Mouse (Mus musculus): Measurements from ENCODE around the gene Dbi.

Gene Dbi

DNA sequence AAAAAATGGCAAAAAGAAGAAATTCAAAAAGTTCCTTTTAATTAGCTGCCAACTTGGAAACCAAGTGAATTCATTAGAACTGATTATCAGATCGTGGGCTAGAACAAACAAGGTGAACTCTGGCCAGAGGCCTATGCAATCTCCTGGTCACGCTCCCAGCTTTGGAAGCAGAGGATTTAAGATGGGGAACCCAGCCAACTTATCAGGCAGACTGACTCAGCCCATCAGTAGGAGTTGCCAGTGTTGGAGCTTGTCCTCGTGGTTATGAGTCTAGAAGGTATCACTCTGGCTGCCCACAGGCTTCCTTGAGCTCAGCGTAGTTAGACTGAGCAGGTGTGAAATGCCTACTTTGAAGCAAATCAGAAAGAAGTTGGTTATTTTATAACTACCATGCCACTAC is 4.0 kb upstream of the Dbi start:
- in situ Hi-C loops (cut with MboI; ENCODE audit: low pct_unique_long_range_greater_than_20kb in 1 of 2, low sequenced_read_pairs in 2 of 2, unreplicated experiment in 1 of 2): no loop called here

DNA sequence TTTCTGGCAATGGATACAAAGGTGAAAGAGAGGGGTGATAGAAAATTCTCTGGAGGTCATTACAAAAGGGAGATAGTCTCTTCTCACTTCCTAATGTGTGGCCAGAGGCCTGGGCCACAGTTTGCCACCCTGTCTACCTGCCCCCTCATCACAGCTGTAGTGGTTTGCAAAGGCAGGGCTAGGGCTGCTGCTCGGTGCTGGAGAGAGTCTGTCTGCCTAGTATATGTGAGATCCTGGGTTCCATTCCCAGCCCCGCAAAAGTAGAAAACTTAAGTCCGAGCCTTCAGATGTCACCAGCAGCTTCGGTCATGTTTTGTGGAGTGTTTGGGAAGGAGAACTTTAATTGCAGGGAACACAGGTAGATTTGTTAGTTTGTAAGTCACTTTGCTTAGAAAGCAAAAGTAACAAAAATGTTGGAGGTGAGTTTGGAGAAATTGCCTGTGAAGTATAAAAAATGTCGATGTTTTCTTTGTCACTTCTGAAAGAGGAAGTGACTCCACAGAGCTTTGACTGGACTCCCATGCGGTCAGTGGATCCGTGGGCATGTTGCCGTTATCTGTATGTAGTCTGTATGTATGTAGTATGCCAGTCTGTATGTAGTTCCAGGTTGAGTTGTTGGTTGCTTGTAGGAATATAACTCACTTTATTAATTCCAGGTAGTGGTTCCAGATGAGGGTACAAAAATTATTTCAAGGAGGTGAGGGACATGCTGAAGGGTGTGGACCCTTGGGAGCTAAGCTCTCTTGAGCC is 1.9 kb upstream of the Dbi start:
- in situ Hi-C loops (cut with MboI; ENCODE audit: low pct_unique_long_range_greater_than_20kb in 1 of 2, low sequenced_read_pairs in 2 of 2, unreplicated experiment in 1 of 2): no loop called here

DNA sequence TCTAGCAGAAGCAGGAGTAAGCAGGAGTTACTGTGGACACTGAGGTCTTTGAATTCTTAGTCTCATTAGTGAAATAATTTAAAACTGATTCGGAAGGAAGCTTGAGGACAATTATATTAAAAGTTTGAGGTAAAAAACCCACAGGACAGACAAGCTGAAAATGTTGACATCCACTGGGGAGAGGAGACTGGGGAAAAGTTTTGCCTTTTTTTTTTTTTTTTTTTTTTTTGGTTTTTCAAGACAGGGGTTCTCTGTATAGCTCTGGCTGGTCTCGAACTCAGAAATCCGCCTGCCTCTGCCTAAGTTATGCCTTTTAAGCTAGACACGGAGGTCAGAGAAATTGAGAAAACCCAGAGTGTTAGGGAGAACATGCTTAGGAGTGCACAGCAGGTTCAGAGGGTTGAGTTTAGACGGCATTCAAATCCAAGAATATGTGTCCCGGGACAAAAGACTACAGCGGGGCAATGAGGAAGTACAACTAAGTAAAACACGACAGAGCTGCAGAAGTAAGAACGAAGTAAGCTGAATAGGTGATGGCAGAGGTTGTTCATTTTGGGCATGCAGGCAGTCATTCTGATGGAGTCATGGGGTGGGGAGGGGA is 1.2 kb upstream of the Dbi start:
- in situ Hi-C loops (cut with MboI; ENCODE audit: low pct_unique_long_range_greater_than_20kb in 1 of 2, low sequenced_read_pairs in 2 of 2, unreplicated experiment in 1 of 2): no loop called here

DNA sequence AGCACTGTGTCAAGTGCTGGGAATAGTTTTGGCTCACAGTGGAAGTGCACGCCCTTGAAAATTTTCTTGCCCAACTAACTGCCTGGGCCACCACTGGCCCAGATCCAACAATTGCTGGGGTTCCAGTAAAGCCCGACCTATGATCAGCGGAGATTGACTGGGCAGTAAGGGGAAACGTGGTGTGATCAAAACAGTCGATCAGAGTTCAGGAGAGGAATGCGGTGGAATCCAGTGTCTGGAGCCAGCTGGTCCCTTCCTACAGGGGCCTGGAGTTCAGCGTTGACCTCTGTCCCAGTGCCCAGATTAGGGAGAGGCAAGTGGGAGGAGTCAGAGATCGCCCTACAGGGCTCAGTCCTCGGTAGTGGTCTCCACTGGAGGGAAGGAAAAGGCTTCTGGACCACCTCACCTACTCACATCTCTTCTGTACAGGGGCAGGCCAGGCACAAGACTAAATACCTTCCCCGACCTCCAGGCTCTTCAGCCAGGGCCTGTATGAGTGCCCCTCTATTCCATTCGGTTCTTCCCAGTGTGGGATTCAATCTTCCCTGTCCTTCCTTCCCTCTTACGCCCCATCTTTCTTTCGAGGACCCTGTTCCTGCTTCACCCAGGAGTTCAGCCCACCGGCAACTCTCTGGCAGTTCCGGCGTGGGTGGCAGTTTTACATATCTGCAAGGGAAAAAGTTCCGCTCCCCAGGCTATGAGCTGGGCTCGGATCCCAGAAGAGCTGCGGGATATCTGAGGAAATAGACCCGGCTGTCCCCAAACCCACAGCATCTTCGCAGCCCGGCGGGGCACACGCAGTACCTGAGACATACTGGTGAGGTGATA is 523 bp downstream of the Dbi start:
- in situ Hi-C loops (cut with MboI; ENCODE audit: low pct_unique_long_range_greater_than_20kb in 1 of 2, low sequenced_read_pairs in 2 of 2, unreplicated experiment in 1 of 2): no loop called here

DNA sequence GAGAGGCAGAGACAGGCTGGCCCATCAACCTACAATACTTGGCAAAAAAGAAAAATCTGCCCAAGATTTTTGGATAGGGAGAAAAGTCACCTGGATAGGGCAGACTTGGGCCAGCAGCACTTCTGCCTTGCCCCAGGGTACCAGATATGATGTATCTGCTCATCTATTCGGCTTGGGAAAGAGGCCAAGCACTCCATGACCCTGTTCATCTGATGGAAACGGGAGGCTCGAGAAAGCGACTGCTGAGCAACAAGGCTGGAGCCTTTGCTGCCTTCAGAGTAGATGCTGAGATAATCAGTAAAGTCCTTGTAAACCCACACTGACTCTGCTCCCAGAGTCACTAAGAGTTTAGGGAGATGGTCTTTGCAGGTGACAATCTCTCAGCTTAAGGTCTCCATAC is 1.5 kb downstream of the Dbi start:
- in situ Hi-C loops (cut with MboI; ENCODE audit: low pct_unique_long_range_greater_than_20kb in 1 of 2, low sequenced_read_pairs in 2 of 2, unreplicated experiment in 1 of 2): no loop called here

DNA sequence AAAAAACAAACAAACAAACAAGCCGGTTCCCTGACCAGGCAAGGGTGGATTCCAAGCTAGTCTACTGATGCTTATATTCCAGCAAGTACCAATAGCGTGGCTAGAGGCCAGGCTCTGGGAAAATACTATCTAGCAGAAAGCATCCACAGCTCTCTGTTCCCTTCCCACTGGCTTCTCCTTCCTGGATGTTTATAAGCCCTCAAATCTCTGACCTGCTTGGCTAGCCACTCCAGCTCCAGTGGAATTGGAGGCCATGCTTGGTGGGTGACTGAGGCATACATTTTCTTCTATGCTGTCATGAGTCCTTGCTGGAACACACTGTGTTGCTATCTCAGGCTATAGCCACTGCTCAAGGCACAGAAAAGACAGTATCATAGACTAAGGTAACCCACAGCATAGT is 2.0 kb downstream of the Dbi start:
- in situ Hi-C loops (cut with MboI; ENCODE audit: low pct_unique_long_range_greater_than_20kb in 1 of 2, low sequenced_read_pairs in 2 of 2, unreplicated experiment in 1 of 2): no loop called here

DNA sequence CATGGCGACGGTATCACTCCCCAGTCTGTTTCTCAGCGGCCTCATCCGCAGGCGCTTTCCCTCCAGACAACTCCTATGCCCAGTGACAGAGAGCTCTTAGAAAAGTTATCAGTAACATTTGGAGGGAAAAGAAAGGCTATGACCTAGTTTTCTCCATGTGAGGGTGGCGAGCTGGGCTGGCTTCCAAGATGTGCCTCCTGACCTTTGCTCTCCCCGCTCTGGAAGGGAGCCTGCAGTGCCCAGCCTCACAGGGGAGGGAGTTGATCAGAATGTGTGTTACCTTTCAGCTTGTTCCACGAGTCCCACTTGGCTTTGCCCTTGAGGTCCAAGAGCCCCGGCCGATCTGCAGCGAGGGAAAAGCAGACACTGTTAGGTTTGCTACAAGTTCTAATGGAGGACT is 4.8 kb downstream of the Dbi start:
- in situ Hi-C loops (cut with MboI; ENCODE audit: low pct_unique_long_range_greater_than_20kb in 1 of 2, low sequenced_read_pairs in 2 of 2, unreplicated experiment in 1 of 2): no loop called here

DNA sequence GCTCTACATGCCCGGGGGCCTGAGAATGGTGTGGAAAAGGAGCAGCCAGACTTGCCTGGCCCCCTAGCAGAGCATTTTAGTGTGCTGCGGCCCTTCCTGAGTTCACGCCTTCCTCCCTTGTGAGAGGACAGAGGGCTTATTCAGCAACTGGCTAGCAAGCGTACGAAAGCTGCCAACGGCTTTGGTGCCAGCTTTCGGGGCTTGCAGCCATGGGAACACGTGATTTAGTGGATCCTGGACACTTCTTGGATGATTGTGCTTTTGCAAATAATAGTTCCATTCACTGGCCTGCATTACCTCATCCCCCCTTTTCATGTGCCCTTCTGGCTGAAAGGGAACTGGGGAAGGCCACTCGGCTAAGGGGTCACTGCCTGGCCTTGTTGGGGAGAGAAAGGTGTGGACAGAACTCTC is 5.2 kb downstream of the Dbi start:
- in situ Hi-C loops (cut with MboI; ENCODE audit: low pct_unique_long_range_greater_than_20kb in 1 of 2, low sequenced_read_pairs in 2 of 2, unreplicated experiment in 1 of 2): no loop called here

DNA sequence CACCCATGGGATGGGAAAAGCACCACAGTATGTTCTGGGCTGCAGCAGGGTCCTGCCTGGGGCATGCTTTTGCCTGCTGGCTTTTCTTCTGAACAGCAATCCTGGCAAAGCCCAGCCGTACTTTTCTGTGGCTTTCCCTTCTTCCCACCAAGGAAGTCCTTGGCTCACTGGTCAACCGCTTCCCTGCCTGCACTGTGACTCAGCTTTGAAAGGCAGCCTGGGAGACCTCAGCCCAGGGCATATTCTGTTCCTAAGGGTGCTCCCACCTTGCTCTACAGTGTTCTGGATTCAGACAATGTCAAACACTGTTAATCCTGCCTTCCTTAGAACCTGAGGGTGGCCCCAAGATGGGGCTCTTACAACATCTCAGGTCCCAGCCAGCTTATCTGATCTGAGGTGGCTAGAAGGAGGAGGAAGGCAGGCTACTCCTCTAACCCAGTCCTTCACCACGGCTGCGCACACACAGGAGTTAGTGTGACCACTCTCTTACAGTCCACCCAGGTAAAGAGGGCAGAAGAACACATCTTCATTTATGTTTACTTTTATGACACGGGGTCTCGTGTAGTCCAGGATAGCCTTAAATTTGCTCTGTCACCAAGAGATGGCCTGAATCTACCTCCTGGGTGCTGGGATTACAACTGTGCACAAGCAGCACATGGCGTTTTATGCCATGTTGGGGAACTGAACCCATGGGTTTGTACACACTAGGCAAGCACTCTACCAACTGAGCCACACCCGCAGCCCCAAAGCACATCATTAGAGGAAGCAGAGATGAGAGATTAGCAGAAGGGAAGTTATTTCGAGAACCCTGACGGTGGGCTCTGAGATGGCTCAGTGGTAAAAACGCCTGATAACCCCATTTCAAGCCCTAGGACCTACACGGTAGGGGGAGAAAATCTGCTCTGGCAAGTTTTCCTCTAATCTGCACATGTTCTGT is 8.4 kb downstream of the Dbi start:
- in situ Hi-C loops (cut with MboI; ENCODE audit: low pct_unique_long_range_greater_than_20kb in 1 of 2, low sequenced_read_pairs in 2 of 2, unreplicated experiment in 1 of 2): no loop called here

DNA sequence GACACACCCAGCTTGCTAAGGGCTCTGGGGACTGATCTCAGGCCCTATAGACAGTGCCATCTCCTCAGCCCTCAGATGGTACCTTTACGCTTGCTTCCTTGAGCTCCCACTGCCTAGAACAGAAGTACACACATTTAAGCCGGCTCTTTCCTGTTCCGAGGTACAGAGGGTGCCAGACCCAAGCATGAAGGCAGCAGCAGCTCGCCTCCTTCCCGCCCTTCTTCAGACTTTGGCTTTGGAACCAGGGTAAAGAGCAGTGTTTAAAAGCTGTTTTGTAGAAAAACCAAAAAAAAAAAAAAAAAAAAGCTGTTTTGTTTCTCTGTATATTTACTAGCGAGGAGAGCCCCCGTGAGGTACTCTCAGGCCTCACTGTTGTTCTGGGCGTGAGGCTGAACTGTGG is 9.1 kb downstream of the Dbi start:
- in situ Hi-C loops (cut with MboI; ENCODE audit: low pct_unique_long_range_greater_than_20kb in 1 of 2, low sequenced_read_pairs in 2 of 2, unreplicated experiment in 1 of 2): no loop called here

DNA sequence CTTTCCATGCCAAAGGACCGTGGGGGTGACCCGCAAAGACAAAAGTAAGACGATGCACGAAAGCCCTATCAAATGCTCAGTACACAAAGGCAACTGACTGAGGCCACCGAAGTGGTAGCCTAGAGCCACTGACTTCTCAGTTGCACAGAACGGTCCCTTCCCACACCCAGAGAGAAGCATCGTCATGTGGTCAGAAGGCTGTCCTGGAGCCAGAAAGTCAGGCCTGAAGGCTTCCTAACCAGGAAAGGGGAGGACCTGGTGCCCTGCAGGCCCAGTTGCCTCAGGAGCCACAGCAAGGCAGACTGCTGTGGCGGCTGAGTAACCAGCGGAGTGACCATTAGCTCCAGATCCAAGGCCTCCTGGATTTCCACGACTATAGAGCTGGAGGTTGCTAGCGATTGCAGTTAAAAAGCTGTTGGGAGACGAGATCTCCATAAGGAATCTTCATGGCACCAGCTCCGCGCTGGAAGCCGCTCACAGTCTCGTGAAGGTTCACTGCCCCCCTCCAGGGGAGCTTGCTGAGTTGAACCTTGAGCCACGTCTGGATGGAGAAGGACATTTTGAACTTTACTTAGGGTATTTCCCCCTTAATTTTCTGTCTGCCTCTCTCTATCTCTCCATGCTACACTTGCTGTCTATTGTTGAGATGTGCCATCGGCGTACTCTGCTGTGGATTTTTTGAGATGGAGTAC is 11.0 kb downstream of the Dbi start:
- in situ Hi-C loops (cut with MboI; ENCODE audit: low pct_unique_long_range_greater_than_20kb in 1 of 2, low sequenced_read_pairs in 2 of 2, unreplicated experiment in 1 of 2): no loop called here

DNA sequence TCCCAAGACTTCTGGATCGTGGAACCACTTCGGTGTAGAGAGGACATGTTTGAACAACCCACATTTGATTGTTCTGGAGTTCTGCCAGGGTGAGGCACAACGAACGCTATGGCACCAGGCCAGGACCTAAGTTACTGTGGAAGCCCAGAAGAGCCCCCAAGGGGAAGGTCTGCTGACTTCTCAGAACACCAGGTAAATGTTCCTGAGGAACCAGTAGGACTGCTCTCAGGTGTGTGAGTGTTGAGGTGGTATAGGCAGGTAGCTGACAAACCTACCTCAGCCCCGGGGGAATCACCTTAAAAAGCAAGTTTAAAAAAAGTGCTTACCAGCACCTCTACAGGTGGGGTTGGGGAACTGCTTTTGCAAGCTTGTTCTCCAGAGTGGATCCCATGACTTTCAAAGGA is 15.3 kb downstream of the Dbi start:
- in situ Hi-C loops (cut with MboI; ENCODE audit: low pct_unique_long_range_greater_than_20kb in 1 of 2, low sequenced_read_pairs in 2 of 2, unreplicated experiment in 1 of 2): no loop called here

DNA sequence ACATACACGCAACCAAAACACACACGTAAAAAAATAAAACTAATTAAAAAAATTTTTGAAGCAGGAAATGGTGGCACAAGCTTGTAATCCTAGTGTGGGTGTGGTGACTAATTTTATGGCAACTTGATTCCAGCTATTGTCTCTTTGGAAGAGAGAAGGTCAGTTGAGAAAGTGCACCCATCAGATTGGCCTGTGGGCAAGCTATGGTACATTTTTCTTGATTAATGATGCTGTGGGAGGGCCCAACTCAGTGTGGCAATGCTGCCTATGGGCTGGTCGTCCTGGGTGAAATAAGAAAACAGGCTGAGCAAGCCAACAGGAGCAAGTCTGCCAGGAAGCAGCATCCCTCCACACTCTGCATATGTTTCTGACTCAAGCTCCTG is 19.7 kb downstream of the Dbi start:
- in situ Hi-C loops (cut with MboI; ENCODE audit: low pct_unique_long_range_greater_than_20kb in 1 of 2, low sequenced_read_pairs in 2 of 2, unreplicated experiment in 1 of 2): no loop called here

DNA sequence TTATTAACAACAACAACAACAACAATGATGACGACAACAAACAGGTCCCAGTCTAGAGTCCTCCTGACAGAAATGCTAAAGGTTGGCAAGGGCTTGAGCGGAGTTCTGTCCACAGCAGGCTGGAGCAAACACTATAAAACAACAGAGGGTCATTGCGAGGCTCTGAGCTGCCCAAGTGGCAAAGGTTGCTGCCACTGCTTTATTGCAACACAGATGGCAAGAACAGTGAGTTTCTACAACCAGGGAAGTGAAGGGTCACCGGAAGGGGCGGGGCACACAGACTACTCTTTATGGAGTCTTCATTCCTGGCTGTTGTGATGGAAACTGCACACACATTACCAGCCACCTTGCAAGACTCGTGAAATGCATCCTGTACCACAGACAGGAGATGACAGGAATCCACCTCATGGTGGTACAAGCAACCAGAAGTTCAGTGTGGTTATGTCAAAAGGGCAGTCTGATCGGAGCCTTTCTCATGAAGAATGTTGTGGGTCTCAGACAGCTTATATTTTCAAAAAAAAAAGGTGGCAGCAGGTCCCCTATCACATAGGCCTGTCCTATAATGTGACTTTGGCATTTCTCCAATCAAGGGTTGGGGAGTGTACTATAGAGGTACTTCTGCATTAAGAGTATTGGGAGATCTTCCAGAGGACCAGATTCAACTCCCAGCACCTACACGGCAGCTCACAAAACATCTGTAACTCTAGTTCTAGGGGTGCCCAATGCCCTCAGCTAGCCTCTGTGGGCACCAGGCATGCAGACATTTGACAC is 20.2 kb downstream of the Dbi start:
- in situ Hi-C loops (cut with MboI; ENCODE audit: low pct_unique_long_range_greater_than_20kb in 1 of 2, low sequenced_read_pairs in 2 of 2, unreplicated experiment in 1 of 2): no loop called here

DNA sequence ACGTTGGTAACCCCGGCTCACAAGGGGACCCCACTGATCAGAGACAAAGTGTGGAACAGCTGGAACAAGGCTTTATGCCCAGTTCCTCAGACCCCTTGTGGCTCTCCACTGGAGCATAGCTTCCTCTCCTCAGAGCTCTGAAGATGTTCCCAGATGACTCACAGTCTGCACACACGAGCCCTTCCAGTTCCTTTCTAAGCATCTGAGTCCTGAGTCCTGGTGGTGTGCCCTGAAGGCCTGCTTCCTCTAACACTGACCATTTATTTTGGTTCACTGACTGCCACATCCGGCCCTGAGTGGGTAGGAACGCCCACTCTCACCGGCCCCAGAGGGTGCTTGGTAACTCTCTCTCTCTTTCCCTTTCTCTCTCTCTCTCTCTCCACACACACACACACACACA is 21.4 kb downstream of the Dbi start:
- in situ Hi-C loops (cut with MboI; ENCODE audit: low pct_unique_long_range_greater_than_20kb in 1 of 2, low sequenced_read_pairs in 2 of 2, unreplicated experiment in 1 of 2): no loop called here

DNA sequence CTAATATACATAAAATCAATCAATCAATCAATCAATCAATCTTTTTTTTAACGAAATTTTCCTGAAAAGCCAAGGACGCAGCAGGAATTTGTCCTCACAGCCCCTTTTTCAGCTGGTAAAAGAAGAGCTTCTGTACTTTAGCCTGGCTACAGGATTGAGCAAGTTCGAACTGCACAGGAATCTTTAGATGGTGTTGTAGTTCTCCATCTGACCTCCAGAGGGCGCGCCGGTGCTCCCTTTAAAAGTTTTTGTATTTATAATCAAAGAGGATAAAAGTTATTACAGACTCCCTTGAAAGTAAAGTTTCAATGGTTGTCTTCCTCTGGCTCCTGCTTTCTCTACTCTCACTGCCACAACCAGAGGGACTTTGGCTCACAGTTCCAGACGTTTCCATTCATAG is 22.6 kb downstream of the Dbi start:
- in situ Hi-C loops (cut with MboI; ENCODE audit: low pct_unique_long_range_greater_than_20kb in 1 of 2, low sequenced_read_pairs in 2 of 2, unreplicated experiment in 1 of 2): no loop called here

DNA sequence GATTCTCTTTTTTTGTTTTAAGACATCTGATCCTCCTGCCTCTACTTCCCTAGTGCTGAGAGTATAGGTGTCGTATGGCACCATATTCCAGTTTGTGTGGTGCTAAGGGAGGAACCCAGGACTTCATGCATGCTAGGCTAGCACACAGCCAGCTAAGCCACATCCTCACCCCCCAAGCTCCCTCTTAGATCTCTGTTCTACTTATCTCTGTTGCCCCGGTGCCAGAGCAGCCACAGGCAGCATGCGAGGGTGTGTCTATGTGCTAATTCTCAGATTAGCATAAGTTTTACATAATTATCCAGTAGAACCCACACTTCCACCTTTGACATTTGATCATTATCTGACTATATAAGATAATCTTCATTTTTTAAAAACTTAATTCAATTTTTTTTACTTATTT is 26.0 kb downstream of the Dbi start:
- in situ Hi-C loops (cut with MboI; ENCODE audit: low pct_unique_long_range_greater_than_20kb in 1 of 2, low sequenced_read_pairs in 2 of 2, unreplicated experiment in 1 of 2): no loop called here

Data from mouse embryonic stem cell (cell line).